Mouse (Mus musculus) embryonic facial prominence, embryonic 14.5 days (tissue): Measurements from ENCODE around the gene Bcr. TPM values are rescaled to one million over a fixed set of nuclear protein-coding genes. Genes with fewer than 3 reads are reported as not detected.

Source experiments
- ATAC-seq: fragments of 200-750 bp; cut with Nextera tagmentation; 2 replicates; pipeline ENCODE4 v1.8.0; 2017; ENCODE audit warnings: low read depth, moderate number of reproducible peaks, moderate TSS enrichment
- DNase-seq: peaks from one replicate; pipeline ENCODE4 v3.0.0-alpha.2; 2015; ENCODE audit warnings: low spot score
- H3K27ac ChIP-seq: fragments of 300-500 bp; sonication (generic); replicated peaks from 2 replicates; pipeline ENCODE4 v1.5.1; 2014; ENCODE audit warnings: low read depth, mild to moderate bottlenecking, low read length, moderate library complexity
- H3K27me3 ChIP-seq: fragments of 300-500 bp; sonication (generic); replicated peaks from 2 replicates; pipeline ENCODE4 v1.6.1; 2014; ENCODE audit warnings: low read length; ENCODE audit not compliant: control insufficient read depth, insufficient read depth
- H3K36me3 ChIP-seq: fragments of 300-500 bp; sonication (generic); 2 replicates; pipeline ENCODE4 v1.6.1; 2014; ENCODE audit warnings: low read length, mixed read lengths; ENCODE audit not compliant: control insufficient read depth, insufficient read depth
- H3K4me1 ChIP-seq: fragments of 300-500 bp; sonication (generic); 2 replicates; pipeline ENCODE4 v1.6.1; 2014; ENCODE audit warnings: antibody characterized with exemption, low read length; ENCODE audit not compliant: control insufficient read depth, insufficient read depth
- H3K4me2 ChIP-seq: fragments of 300-500 bp; sonication (generic); 2 replicates; pipeline ENCODE4 v1.6.1; 2014; ENCODE audit warnings: low read depth, mild to moderate bottlenecking, low read length, moderate library complexity, mixed read lengths
- H3K4me3 ChIP-seq: fragments of 300-500 bp; sonication (generic); 2 replicates; pipeline ENCODE4 v1.5.1; 2014; ENCODE audit warnings: low read depth, mild to moderate bottlenecking, low read length
- H3K9ac ChIP-seq: fragments of 300-500 bp; sonication (generic); 2 replicates; pipeline ENCODE4 v1.6.1; 2014; ENCODE audit warnings: low read depth, mild to moderate bottlenecking, low read length, moderate library complexity, mixed read lengths
- H3K9me3 ChIP-seq: fragments of 300-500 bp; sonication (generic); 2 replicates; pipeline ENCODE4 v1.6.1; 2016; ENCODE audit warnings: low read length; ENCODE audit not compliant: control insufficient read depth
- WGBS: fragments of 180-500 bp; shearing (Covaris S2); extraction: QIAGEN DNeasy Blood & Tissue Kit; methylation state at CpG from one replicate; pipeline ENCODE4 v1.1.7; 2014; 5-methylcytosine and 5-hydroxymethylcytosine counted together
- polyA plus RNA-seq: library from polyadenylated mRNA; unstranded; fragments of >200 nt; fragmentation: Nextera tagmentation; extraction: Ambion mirVana; gene quantifications from 2 replicates; pipeline ENCODE4 v1.2.1, GENCODE M21; 2014

The Bcr gene
- polyA plus RNA-seq, 1 experiment from 2014 or later: 8.1 TPM

GRCm38 (mm10) chr10:75051364-75052074, 8.9 kb upstream of the Bcr start:
- no peak overlapping the region for H3K4me3 ChIP-seq
- H3K27me3 ChIP-seq: no peaks in the 10 kb centered on the region
- H3K9ac ChIP-seq: no peak overlapping the region
- H3K27ac ChIP-seq: no peak overlapping the region
- no peak for DNase-seq
- no peak for ATAC-seq
- H3K9me3 ChIP-seq: no peaks in the 10 kb centered on the region
- 92% methylated on average over 21 of the region's 21 CpGs for WGBS
- H3K4me2 ChIP-seq: no peak overlapping the region
- no peaks in the 10 kb centered on the region for H3K4me1 ChIP-seq
- no peaks in the 10 kb centered on the region for H3K36me3 ChIP-seq

GRCm38 (mm10) chr10:75052902-75053301, 7.5 kb upstream of the Bcr start:
- H3K9me3 ChIP-seq: no peaks in the 10 kb centered on the region
- ATAC-seq: no peak
- 76% methylated on average over 8 of the region's 8 CpGs for WGBS

GRCm38 (mm10) chr10:75053655-75054054, 6.7 kb upstream of the Bcr start:
- ATAC-seq: no peak
- Histone ChIP-seq H3K9ac (no peak overlapping the region), H3K27ac (no peak overlapping the region), H3K4me1 (no peaks in the 10 kb centered on the region), H3K9me3 (no peaks in the 10 kb centered on the region), H3K36me3 (no peaks in the 10 kb centered on the region), H3K4me2 (no peak overlapping the region), H3K4me3 (no peak overlapping the region), H3K27me3 (no peaks in the 10 kb centered on the region)
- 82% methylated on average over 4 of the region's 4 CpGs for WGBS
- DNase-seq: no peak

More at GRCm38 (mm10) chr10:75052902-75053301, 7.5 kb upstream of the Bcr start:
- DNase-seq: no peak
- no peak overlapping the region for H3K27ac ChIP-seq
- H3K4me3 ChIP-seq: no peak overlapping the region
- no peak overlapping the region for H3K9ac ChIP-seq
- H3K4me1 ChIP-seq: no peaks in the 10 kb centered on the region
- H3K4me2 ChIP-seq: no peak overlapping the region
- no peaks in the 10 kb centered on the region for H3K27me3 ChIP-seq
- H3K36me3 ChIP-seq: no peaks in the 10 kb centered on the region

- no peak overlapping the region for H3K27ac ChIP-seq
- H3K4me1 ChIP-seq: no peaks in the 10 kb centered on the region
- ATAC-seq (no peak), DNase-seq (no peak)
- H3K9ac ChIP-seq: no peak overlapping the region
- 46% methylated on average over 6 of the region's 6 CpGs for WGBS
- no peaks in the 10 kb centered on the region for H3K36me3 ChIP-seq
- H3K27me3 ChIP-seq: no peaks in the 10 kb centered on the region
- no peak overlapping the region for H3K4me2 ChIP-seq
- H3K9me3 ChIP-seq: no peaks in the 10 kb centered on the region
- H3K4me3 ChIP-seq: no peak overlapping the region
These were observed 6.3 kb upstream of the Bcr start for GRCm38 (mm10) chr10:75054125-75054524.

- Histone ChIP-seq H3K9ac (no peak overlapping the region), H3K27ac (no peak overlapping the region), H3K4me2 (no peak overlapping the region), H3K4me1 (0 out of 2 replicates have a peak, but pooled peaks cover 3% of the 10 kb centered on the region), H3K27me3 (no peaks in the 10 kb centered on the region), H3K9me3 (no peaks in the 10 kb centered on the region), H3K36me3 (no peaks in the 10 kb centered on the region), H3K4me3 (no peak overlapping the region)
- 50% methylated on average over 5 of the region's 5 CpGs for WGBS
- no peak for ATAC-seq
- no peak for DNase-seq
These were observed 4.7 kb upstream of the Bcr start for GRCm38 (mm10) chr10:75055672-75056071.

GRCm38 (mm10) chr10:75056255-75056654, 4.1 kb upstream of the Bcr start:
- H3K9ac ChIP-seq: no peak overlapping the region
- DNase-seq (no peak), ATAC-seq (no peak)
- peaks cover 3% of the 10 kb centered on the region; the same call in 1 of the 2 replicates for H3K4me1 ChIP-seq
- H3K27ac ChIP-seq: no peak overlapping the region
- H3K27me3 ChIP-seq: no peaks in the 10 kb centered on the region
- WGBS: 17% methylated on average over 4 of the region's 4 CpGs
- H3K9me3 ChIP-seq: no peaks in the 10 kb centered on the region
- H3K4me2 ChIP-seq: no peak overlapping the region
- no peaks in the 10 kb centered on the region for H3K36me3 ChIP-seq
- no peak overlapping the region for H3K4me3 ChIP-seq

GRCm38 (mm10) chr10:75058336-75058735, 2.1 kb upstream of the Bcr start:
- no peak overlapping the region for H3K4me3 ChIP-seq
- H3K27ac ChIP-seq: no peak overlapping the region
- H3K27me3 ChIP-seq: no peaks in the 10 kb centered on the region
- H3K36me3 ChIP-seq: no peaks in the 10 kb centered on the region
- H3K9ac ChIP-seq: no peak overlapping the region
- no peak overlapping the region for H3K4me2 ChIP-seq
- DNase-seq (no peak), ATAC-seq (no peak)
- H3K4me1 ChIP-seq: peaks cover 22% of the 10 kb centered on the region
- no peaks in the 10 kb centered on the region for H3K9me3 ChIP-seq
- WGBS: 83% methylated on average over 8 of the region's 8 CpGs

- no peak overlapping the region for H3K27ac ChIP-seq
- 33% methylated on average over 9 of the region's 9 CpGs for WGBS
- no peak for ATAC-seq
- H3K4me1 ChIP-seq: peaks cover 23% of the 10 kb centered on the region
- H3K36me3 ChIP-seq: no peaks in the 10 kb centered on the region
- peak; percentile 52 for DNase-seq
- H3K9me3 ChIP-seq: no peaks in the 10 kb centered on the region
- H3K9ac ChIP-seq: no peak overlapping the region
- H3K4me2 ChIP-seq: peak overlapping the region; percentile 90
- no peak overlapping the region for H3K4me3 ChIP-seq
- H3K27me3 ChIP-seq: no peaks in the 10 kb centered on the region
These were observed 1.5 kb upstream of the Bcr start for GRCm38 (mm10) chr10:75058761-75059395.

GRCm38 (mm10) chr10:75059396-75059795, 996 bp upstream of the Bcr start:
- DNase-seq (peak; percentile 86), ATAC-seq (peak; percentile 56)
- Histone ChIP-seq H3K36me3 (0 out of 2 replicates have a peak, but pooled peaks cover 2% of the 10 kb centered on the region), H3K9me3 (no peaks in the 10 kb centered on the region), H3K27me3 (no peaks in the 10 kb centered on the region), H3K4me1 (peaks cover 26% of the 10 kb centered on the region), H3K9ac (no peak overlapping the region), H3K4me3 (no peak overlapping the region), H3K4me2 (peak overlapping the region; percentile 90), H3K27ac (no peak overlapping the region)
- WGBS: 1% methylated on average over 11 of the region's 11 CpGs
